Mouse (Mus musculus) gastrocnemius, postnatal 10 days (tissue): ENCODE results near the gene Gnas. TPM values are rescaled to one million over a fixed set of nuclear protein-coding genes. Genes with fewer than 3 reads are reported as not detected.
"Not testable (repeated sequence)": the region's sequence is repeated elsewhere in the genome, so short reads cannot be mapped to it uniquely, and the experiment has no call there.

Source experiments
- DNase-seq: peaks from one replicate; pipeline ENCODE4 v3.0.0; 2021; ENCODE audit warnings: mixed read lengths
- total RNA-seq, 2 experiments: library from RNA; stranded (reverse); gene quantifications; 2 replicates each; pipeline ENCODE4 v1.2.3; 2021

Gene Gnas
- total RNA-seq, 2 experiments from 2014 or later: 2,149 to 2,299 TPM

GRCm38 (mm10) chr2:174291662-174292030 is 7.5 kb downstream of the Gnas start:
- no peak for DNase-seq

- DNase-seq: no peak
Observed at GRCm38 (mm10) chr2:174294457-174294856, 10.3 kb downstream of the Gnas start.

GRCm38 (mm10) chr2:174295175-174295899 is 11.2 kb downstream of the Gnas start:
- DNase-seq: peak; percentile 76

GRCm38 (mm10) chr2:174295900-174296465 is 11.9 kb downstream of the Gnas start:
- no peak for DNase-seq

GRCm38 (mm10) chr2:174297086-174297571 is 13.0 kb downstream of the Gnas start:
- DNase-seq: peak; percentile 57

- DNase-seq: no peak
Observed at GRCm38 (mm10) chr2:174297851-174298250, 13.7 kb downstream of the Gnas start.

- no peak for DNase-seq
Observed at GRCm38 (mm10) chr2:174298471-174298870, 14.4 kb downstream of the Gnas start.

GRCm38 (mm10) chr2:174299091-174299770 is 15.1 kb downstream of the Gnas start:
- DNase-seq: no peak

GRCm38 (mm10) chr2:174299771-174300160 is 15.6 kb downstream of the Gnas start:
- DNase-seq: no peak

GRCm38 (mm10) chr2:174300186-174300585 is 16.1 kb downstream of the Gnas start:
- DNase-seq: no peak

- DNase-seq: no peak
Observed at GRCm38 (mm10) chr2:174300666-174301065, 16.5 kb downstream of the Gnas start.

GRCm38 (mm10) chr2:174302526-174302925 is 18.4 kb downstream of the Gnas start:
- DNase-seq: no peak

GRCm38 (mm10) chr2:174305646-174306045 is 21.5 kb downstream of the Gnas start:
- no peak for DNase-seq

- DNase-seq: no peak
Observed at GRCm38 (mm10) chr2:174307903-174308302, 23.8 kb downstream of the Gnas start.

GRCm38 (mm10) chr2:174310913-174311514 is 26.9 kb downstream of the Gnas start:
- peak; percentile 46 for DNase-seq

GRCm38 (mm10) chr2:174311613-174312012 is 27.5 kb downstream of the Gnas start:
- DNase-seq: no peak

- peak; percentile 70 for DNase-seq
Observed at GRCm38 (mm10) chr2:174312118-174312647, 28.1 kb downstream of the Gnas start.

GRCm38 (mm10) chr2:174312661-174313060 is 28.5 kb downstream of the Gnas start:
- no peak for DNase-seq

GRCm38 (mm10) chr2:174315445-174315844 is 31.3 kb downstream of the Gnas start:
- DNase-seq: not testable (repeated sequence)

GRCm38 (mm10) chr2:174316661-174317060 is 32.5 kb downstream of the Gnas start:
- no peak for DNase-seq

GRCm38 (mm10) chr2:174325989-174326388 is 41.9 kb downstream of the Gnas start:
- DNase-seq: no peak

GRCm38 (mm10) chr2:174326481-174326880 is 42.4 kb downstream of the Gnas start:
- DNase-seq: no peak
